Mouse (Mus musculus) C2C12 (cell line): ENCODE results near the gene Slc2a5. TPM values are rescaled to one million over a fixed set of nuclear protein-coding genes. Genes with fewer than 3 reads are reported as not detected.

ENCODE experiments used
- H3K27me3 ChIP-seq: one replicate; pipeline ENCODE4 v1.6.1; 2011; ENCODE audit not compliant: control insufficient read depth, insufficient read depth, insufficient read length
- H3K36me3 ChIP-seq: one replicate; pipeline ENCODE4 v1.6.1; 2011; ENCODE audit not compliant: control insufficient read depth, insufficient read depth
- H3K4me3 ChIP-seq: one replicate; pipeline ENCODE4 v1.5.1; 2011; ENCODE audit warnings: mild to moderate bottlenecking, control low read depth; ENCODE audit not compliant: poor library complexity, insufficient read depth, severe bottlenecking
- H3K79me2 ChIP-seq: one replicate; pipeline ENCODE4 v1.6.1; 2011; ENCODE audit not compliant: control insufficient read depth, insufficient read depth
- H3K79me3 ChIP-seq: one replicate; pipeline ENCODE4 v1.6.1; 2011; ENCODE audit warnings: low read depth, control low read depth
- H3ac ChIP-seq: one replicate; pipeline ENCODE3; 2011; ENCODE audit warnings: low read depth; ENCODE audit not compliant: control insufficient read depth, insufficient read length
- FOSL1 ChIP-seq: IDR thresholded peaks from one replicate; pipeline ENCODE4 v1.8.0; 2011; ENCODE audit warnings: mild to moderate bottlenecking, low read length; ENCODE audit not compliant: poor library complexity, insufficient read depth, severe bottlenecking
- MAX ChIP-seq: IDR thresholded peaks from one replicate; pipeline ENCODE4 v1.6.1; 2011; ENCODE audit warnings: mild to moderate bottlenecking, control low read depth
- MYOD1 ChIP-seq: IDR thresholded peaks from one replicate; pipeline ENCODE4 v1.6.1; 2011; ENCODE audit warnings: low read depth; ENCODE audit not compliant: control insufficient read depth, insufficient read length
- MYOG ChIP-seq: IDR thresholded peaks from one replicate; pipeline ENCODE4 v1.6.1; 2011; ENCODE audit not compliant: control insufficient read depth, insufficient read length; ENCODE audit errors: extremely low read depth
- USF1 ChIP-seq: IDR thresholded peaks from one replicate; pipeline ENCODE4 v1.6.1; 2011; ENCODE audit warnings: low read depth, mild to moderate bottlenecking, control low read depth, moderate library complexity
- polyA plus RNA-seq: library from polyadenylated mRNA; unstranded; fragments of >200 nt; fragmentation: generic; extraction: Trizol; gene quantifications from one replicate; pipeline ENCODE4 v1.2.1, GENCODE M21; 2012; ENCODE audit warnings: missing spikeins

The Slc2a5 gene
- polyA plus RNA-seq, 1 experiment, result not detected

DNA sequence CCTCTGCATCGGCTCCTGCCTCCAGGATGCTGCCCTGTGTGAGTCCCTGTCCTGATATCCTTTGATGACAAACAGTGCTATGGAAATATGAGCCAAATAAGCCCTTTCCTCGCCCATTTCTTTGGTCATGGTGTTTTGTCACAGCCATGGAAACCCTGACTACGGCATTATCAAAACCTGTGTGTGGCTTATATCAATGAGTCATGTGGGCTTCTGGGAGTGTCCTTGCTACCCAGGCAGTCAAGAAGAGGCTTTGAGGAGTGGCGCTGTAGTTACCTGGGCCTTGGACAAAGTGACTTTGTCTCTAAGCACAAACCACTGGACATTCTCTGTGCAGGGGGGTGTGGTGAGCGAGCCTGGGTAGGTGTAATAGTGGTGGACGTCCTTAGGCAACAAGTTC, 73.1 kb downstream of the Slc2a5 start:
- no peak overlapping the region for H3ac ChIP-seq
- no peak for TF ChIP-seq MYOG
- no peak for TF ChIP-seq USF1
- no peak for TF ChIP-seq MYOD1
- TF ChIP-seq MAX, result no peak
- no peak for TF ChIP-seq FOSL1
- no peaks in the 10 kb centered on the region for H3K27me3 ChIP-seq
- H3K36me3 ChIP-seq, result no peaks in the 10 kb centered on the region
- H3K79me3 ChIP-seq, result no peaks in the 10 kb centered on the region
- no peak overlapping the region for H3K4me3 ChIP-seq
- H3K79me2 ChIP-seq, result no peaks in the 10 kb centered on the region

Other genes with a start within 250 kb of the Slc2a5 start
- gene Spsb1, start 164.2 kb upstream of the Slc2a5 start, polyA plus RNA-seq, result 3.0 TPM
- gene H6pd, start 110.3 kb upstream of the Slc2a5 start, polyA plus RNA-seq, result 14.9 TPM
- gene Gpr157, start 31.9 kb upstream of the Slc2a5 start, polyA plus RNA-seq, result 0.25 TPM
- not detected for gene Slc2a7, start 29.7 kb downstream of the Slc2a5 start, polyA plus RNA-seq
- 0.19 TPM for gene Car6, start 82.0 kb downstream of the Slc2a5 start, polyA plus RNA-seq
- gene Eno1, start 117.4 kb downstream of the Slc2a5 start, polyA plus RNA-seq, result 1,471 TPM
- 27.1 TPM for gene Rere, start 162.4 kb downstream of the Slc2a5 start, polyA plus RNA-seq